Comparison of ENCODE assay signal across 27 mouse cellular contexts in genomic region chrX:109969863-109970262, GRCm38 (mm10).
DNase-seq lines count a peak whose midpoint lies in the region; ATAC-seq and TF ChIP-seq lines count a peak whose summit lies in the region.
"Had no signal": no experiment of that assay in that cellular context is flagged by ENCODE, and none has a peak within 500 bp of the region (broad histone marks: within the 10 kb centered on the region; RNA-seq: fewer than 3 reads in every experiment).

No protein-coding gene starts in this region.

- no peaks in the 10 kb centered on the region for H3K27me3 ChIP-seq in forebrain, embryonic 15.5 days
- no peaks in the 10 kb centered on the region for H3K27me3 ChIP-seq in forebrain, embryonic 10.5 days (ENCODE audit: poor library complexity, severe bottlenecking)
- no peaks in the 10 kb centered on the region for H3K27me3 ChIP-seq in forebrain, postnatal 0 days (ENCODE audit: insufficient read depth, low read length)
- H3K27me3 ChIP-seq: embryonic facial prominence, embryonic 13.5 days; heart, embryonic 13.5 days; hindbrain, embryonic 15.5 days; intestine, embryonic 15.5 days had no signal

- no peak overlapping the region for H3K27ac ChIP-seq in forebrain, embryonic 15.5 days (replicated peaks)
- H3K27ac ChIP-seq in forebrain, embryonic 10.5 days, result no peak overlapping the region
- H3K27ac ChIP-seq in forebrain, postnatal 0 days (ENCODE audit: low read depth, low read length), result no peak overlapping the region
- H3K27ac ChIP-seq: embryonic facial prominence, embryonic 10.5 days; embryonic facial prominence, embryonic 13.5 days; heart, adult 2 months; heart, embryonic 10.5 days; heart, embryonic 13.5 days; hindbrain, embryonic 15.5 days; intestine, embryonic 15.5 days had no signal

- no peak overlapping the region for H3K4me2 ChIP-seq in forebrain, embryonic 15.5 days (replicated peaks)
- H3K4me2 ChIP-seq in forebrain, postnatal 0 days (ENCODE audit: low read depth), result no peak overlapping the region
- H3K4me2 ChIP-seq: embryonic facial prominence, embryonic 13.5 days; heart, embryonic 13.5 days; hindbrain, embryonic 15.5 days; intestine, embryonic 15.5 days had no signal

- no peak overlapping the region for H3K4me3 ChIP-seq in forebrain, embryonic 15.5 days
- no peak overlapping the region for H3K4me3 ChIP-seq in forebrain, embryonic 10.5 days
- H3K4me3 ChIP-seq in forebrain, postnatal 0 days (ENCODE audit: low read depth, low read length), result no peak overlapping the region
- H3K4me3 ChIP-seq: embryonic facial prominence, embryonic 10.5 days; embryonic facial prominence, embryonic 13.5 days; erythroblast, embryonic 14.5 days; heart, adult 2 months; heart, embryonic 10.5 days; heart, embryonic 13.5 days; hindbrain, embryonic 15.5 days; intestine, embryonic 15.5 days had no signal

- peak; percentile 88 for ATAC-seq in forebrain, embryonic 15.5 days (replicated peaks)
- ATAC-seq in forebrain, postnatal 0 days, result peak; percentile 20; the same call in 1 of the 2 replicates
- ATAC-seq: CD4-positive, CD25-positive, alpha-beta regulatory T cell, adult 4 months; intestine, embryonic 15.5 days had no signal

- no peaks in the 10 kb centered on the region for H3K9me3 ChIP-seq in forebrain, embryonic 15.5 days
- H3K9me3 ChIP-seq in forebrain, embryonic 10.5 days, result no peaks in the 10 kb centered on the region
- no peaks in the 10 kb centered on the region for H3K9me3 ChIP-seq in forebrain, postnatal 0 days (ENCODE audit: low read length)
- H3K9me3 ChIP-seq: embryonic facial prominence, embryonic 10.5 days; embryonic facial prominence, embryonic 13.5 days; heart, embryonic 10.5 days; heart, embryonic 13.5 days; hindbrain, embryonic 15.5 days; intestine, embryonic 15.5 days had no signal

- 41% methylated on average over 2 of the region's 2 CpGs for WGBS in forebrain, embryonic 15.5 days
- WGBS in forebrain, embryonic 10.5 days, result 77% methylated on average over 2 of the region's 2 CpGs
- WGBS in forebrain, postnatal 0 days, result 34% methylated on average over 2 of the region's 2 CpGs

- DNase-seq in forebrain, embryonic 10.5 days (ENCODE audit: extremely low spot score, low spot score), result no peak
- peak; percentile 2 for DNase-seq in brain, adult 2 months (ENCODE audit: low read depth, low spot score)
- peak; percentile 76 for DNase-seq in brain, embryonic 14.5 days (ENCODE audit: low read depth)
- peak; percentile 21 for DNase-seq in forebrain, postnatal 0 days
- DNase-seq in gastrocnemius, adult 18-20 months (ENCODE audit: low spot score), result no peak
- DNase-seq: adrenal gland, adult 2 months; adrenal gland, postnatal 14 days; cerebellum, adult 11-12 months; cerebellum, adult 8-10 months; cerebellum, postnatal 10 days; cerebellum, postnatal 36 days; embryo, embryonic 11 days; gastrocnemius, postnatal 36 days; heart, adult 2 months; heart, postnatal 14 days; heart, postnatal 4 days; kidney, adult 11 months; kidney, adult 8-10 months had no signal

- H3K36me3 ChIP-seq in forebrain, embryonic 15.5 days, result no peaks in the 10 kb centered on the region
- no peaks in the 10 kb centered on the region for H3K36me3 ChIP-seq in forebrain, embryonic 10.5 days (replicated peaks)
- no peaks in the 10 kb centered on the region for H3K36me3 ChIP-seq in forebrain, postnatal 0 days (ENCODE audit: insufficient read depth)
- H3K36me3 ChIP-seq: embryonic facial prominence, embryonic 10.5 days; embryonic facial prominence, embryonic 13.5 days; heart, embryonic 10.5 days; heart, embryonic 13.5 days; hindbrain, embryonic 15.5 days; intestine, embryonic 15.5 days had no signal

- no peak for TF ChIP-seq CTCF in brain, embryonic 14.5 days (IDR thresholded peaks at IDR 0.05; ENCODE audit: borderline replicate concordance, extremely low read depth, insufficient read depth, insufficient read length)
- TF ChIP-seq CTCF in forebrain, postnatal 0 days (IDR thresholded peaks at IDR 0.05; ENCODE audit: low read depth), result no peak

- H3K9ac ChIP-seq in forebrain, embryonic 15.5 days (replicated peaks), result no peak overlapping the region
- H3K9ac ChIP-seq in forebrain, postnatal 0 days, result no peak overlapping the region
- H3K9ac ChIP-seq: embryonic facial prominence, embryonic 13.5 days; heart, embryonic 13.5 days; hindbrain, embryonic 15.5 days; intestine, embryonic 15.5 days had no signal

- TF ChIP-seq POLR2A in brain, embryonic 14.5 days (IDR thresholded peaks at IDR 0.05; ENCODE audit: borderline replicate concordance, extremely low read depth, insufficient read depth, insufficient read length, poor library complexity, severe bottlenecking), result no peak

- no peaks in the 10 kb centered on the region for H3K4me1 ChIP-seq in forebrain, embryonic 15.5 days
- H3K4me1 ChIP-seq in forebrain, embryonic 10.5 days, result no peaks in the 10 kb centered on the region
- H3K4me1 ChIP-seq in forebrain, postnatal 0 days (ENCODE audit: insufficient read depth), result no peaks in the 10 kb centered on the region
- H3K4me1 ChIP-seq: embryonic facial prominence, embryonic 10.5 days; embryonic facial prominence, embryonic 13.5 days; heart, embryonic 10.5 days; heart, embryonic 13.5 days; hindbrain, embryonic 15.5 days; intestine, embryonic 15.5 days had no signal

Comparison
In these comparisons a context has a peak if more than half of its experiments do, and no peak if none do; other contexts are left out.
1. DNase-seq: peak in brain, adult 2 months (single experiment), brain, embryonic 14.5 days (single experiment) and forebrain, postnatal 0 days (single experiment); none in forebrain, embryonic 10.5 days (single experiment) and gastrocnemius, adult 18-20 months (single experiment).